Mouse (Mus musculus) MEL-GATA-1-ER (cell line): ENCODE data around the gene Nol8.

ENCODE experiments used
- DNase-seq: peaks from one replicate; pipeline ENCODE4 v3.0.0-alpha.2; 2012; ENCODE audit warnings: low read depth; ENCODE audit errors: extremely low read depth

The Nol8 gene

DNA sequence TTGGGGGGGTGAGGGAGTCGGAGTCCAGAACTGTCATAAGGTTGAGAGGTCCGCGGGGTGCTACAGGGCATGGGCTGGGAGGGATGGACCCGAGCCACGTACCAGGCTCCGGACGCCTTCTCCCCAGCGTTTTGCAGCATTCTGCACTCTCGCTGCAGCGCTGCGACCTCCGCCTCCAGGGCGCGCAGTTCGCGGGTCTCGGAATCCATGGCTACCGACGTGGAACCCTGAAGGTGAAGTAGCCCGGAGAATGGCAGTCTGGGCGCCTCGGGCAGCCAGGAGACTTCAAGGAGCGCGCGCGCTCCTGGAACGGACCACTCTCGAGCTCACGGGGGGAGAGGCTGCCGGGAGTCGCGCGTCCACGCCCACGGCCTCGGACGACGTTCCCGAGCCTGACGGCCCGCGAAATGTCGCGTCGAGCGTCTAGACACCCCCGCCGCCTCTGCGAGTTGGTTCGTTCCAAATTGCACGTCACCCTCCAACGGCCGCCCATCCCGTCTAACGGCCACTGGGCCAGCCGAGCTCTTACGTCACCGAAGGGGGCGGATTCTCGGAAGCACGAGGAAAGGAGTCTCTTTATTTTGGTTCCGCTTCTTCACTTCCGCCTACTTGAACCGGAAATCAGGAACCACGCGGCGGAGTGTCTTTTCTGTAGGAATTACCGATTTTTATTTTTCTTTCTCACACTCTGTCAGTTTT is at the start of gene Nol8, which contains the start of gene Cenpp:
Gene Nol8, plus strand, starts transcription at position 598 of the 699 bp plus-strand sequence.
Gene Cenpp, minus strand, starts transcription at position 305 of the 699 bp plus-strand sequence.
- DNase-seq, result peak; percentile 98

DNA sequence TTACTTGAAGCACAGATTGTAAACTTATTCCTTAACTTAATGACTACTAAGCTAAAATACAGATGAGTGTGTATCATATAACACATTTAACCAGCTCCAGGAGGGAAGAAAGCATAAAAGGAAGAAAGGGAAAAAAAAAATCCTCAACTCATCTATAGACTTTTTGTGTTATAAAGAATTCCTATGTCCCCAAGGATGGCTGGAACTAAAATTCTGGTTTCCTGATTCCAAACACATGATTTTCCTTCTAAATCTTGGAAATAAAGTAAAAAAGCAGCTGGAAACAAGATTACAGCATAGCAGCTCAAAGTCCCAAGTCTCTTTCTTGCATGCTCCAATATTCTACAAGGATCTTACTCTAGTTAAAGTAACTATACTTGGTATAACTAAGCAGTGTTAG is 49.3 kb upstream of the Nol8 start:
- no peak for DNase-seq

DNA sequence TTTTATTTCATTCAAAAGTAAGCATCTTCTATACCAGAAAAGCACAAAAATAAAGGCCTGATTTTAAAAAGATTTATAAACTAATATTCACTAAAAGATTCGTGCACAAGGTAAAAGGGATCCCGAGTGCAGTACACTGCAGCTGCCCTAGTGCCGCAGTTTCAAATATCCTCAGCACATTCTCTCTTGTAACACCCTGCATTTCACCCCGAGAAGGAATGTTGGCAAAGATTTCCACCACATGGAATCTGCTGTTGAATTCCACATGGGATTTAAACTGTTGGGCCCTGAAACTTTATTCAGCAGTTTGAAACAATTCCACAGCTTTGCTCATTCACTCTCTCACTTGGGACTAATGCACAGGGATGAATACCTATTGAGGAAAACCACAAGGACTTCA is 45.2 kb upstream of the Nol8 start, which contains the start of gene Ogn:
Gene Ogn, plus strand, starts transcription at position 333 of the 400 bp plus-strand sequence.
- DNase-seq, result no peak

- DNase-seq, result no peak
Observed at GRCm38 (mm10) chr13:49608589-49609322, 44.1 kb upstream of the Nol8 start.

DNA sequence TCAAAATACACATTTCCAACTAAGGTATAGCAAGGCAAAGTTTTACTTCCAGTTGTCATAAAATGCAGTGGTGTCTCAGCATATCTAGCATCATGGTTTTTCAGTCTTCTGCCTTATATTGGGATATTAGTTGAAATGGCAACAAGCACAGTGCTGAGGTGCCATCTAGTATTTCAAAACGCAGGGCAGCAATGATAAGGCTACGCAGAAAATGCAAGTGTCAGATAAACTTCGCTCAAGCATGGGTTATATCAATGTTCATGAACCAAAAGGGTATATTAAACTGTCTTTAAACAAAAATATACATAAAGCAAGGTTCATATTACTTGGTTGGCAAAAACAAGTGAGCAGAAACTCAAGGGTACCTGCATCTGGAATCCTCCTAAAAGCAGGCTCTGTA is 35.9 kb upstream of the Nol8 start:
- no peak for DNase-seq

DNA sequence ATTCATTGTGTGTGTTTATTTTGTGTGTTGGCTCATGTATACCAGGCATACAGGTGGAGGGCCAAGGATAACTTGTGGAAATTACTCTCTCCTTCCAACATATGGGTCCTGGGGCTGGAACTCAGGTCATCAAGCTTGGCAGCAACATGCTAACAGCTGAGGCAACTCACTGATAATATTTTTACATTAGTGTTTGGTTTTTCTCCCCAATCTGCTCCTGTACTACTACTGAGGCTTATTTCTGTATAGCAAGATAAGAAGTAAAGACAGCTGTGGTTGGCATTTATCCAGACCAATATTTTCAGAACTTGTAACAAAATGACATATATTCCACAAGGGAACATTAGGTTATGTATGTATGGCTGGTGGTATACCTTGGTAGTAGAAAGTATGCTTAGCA is 34.5 kb upstream of the Nol8 start:
- DNase-seq, result peak; percentile 41

DNA sequence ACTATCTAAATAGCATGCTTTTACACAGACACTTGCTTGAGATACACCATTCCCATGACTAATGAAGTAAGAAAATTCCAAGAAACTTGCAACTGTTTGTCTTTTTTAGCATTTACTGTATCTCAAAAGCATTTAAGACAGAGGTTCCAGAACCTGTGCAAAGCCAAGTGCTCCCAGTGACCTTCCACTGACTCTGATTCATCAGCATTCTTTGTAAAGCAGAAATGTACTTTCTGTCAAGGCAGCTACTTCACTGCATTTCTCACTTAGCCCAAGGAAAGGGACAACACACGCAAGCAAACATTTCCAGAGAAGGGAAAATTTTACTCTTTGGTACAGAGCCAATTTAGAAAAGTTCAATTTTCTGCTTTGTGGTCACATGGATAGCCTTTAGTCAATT is 29.7 kb upstream of the Nol8 start:
- no peak for DNase-seq

GRCm38 (mm10) chr13:49628167-49628566 is 24.7 kb upstream of the Nol8 start:
- DNase-seq, result no peak

- no peak for DNase-seq
Observed at GRCm38 (mm10) chr13:49629076-49629475, 23.8 kb upstream of the Nol8 start.

- no peak for DNase-seq
Observed at GRCm38 (mm10) chr13:49639965-49640364, 12.9 kb upstream of the Nol8 start.

DNA sequence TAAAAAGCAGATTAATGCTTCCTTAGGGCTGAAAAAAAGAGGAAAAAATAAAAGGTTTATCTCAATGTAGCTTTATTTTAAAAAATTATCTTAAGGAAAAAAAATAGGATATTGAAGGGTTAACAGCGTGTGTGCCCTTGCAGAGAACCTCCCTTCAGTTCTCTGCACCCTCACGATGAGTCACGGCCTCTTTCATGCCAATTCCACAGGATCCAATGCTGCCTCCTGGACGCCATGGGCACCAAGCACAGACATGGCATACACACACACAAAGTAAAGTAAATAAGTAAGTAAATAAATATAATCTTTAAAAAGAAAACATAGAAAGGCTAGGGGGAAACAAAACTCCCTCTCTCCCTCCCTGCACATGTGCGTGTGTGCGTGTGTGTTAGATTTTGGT is 10.2 kb upstream of the Nol8 start:
- no peak for DNase-seq

DNA sequence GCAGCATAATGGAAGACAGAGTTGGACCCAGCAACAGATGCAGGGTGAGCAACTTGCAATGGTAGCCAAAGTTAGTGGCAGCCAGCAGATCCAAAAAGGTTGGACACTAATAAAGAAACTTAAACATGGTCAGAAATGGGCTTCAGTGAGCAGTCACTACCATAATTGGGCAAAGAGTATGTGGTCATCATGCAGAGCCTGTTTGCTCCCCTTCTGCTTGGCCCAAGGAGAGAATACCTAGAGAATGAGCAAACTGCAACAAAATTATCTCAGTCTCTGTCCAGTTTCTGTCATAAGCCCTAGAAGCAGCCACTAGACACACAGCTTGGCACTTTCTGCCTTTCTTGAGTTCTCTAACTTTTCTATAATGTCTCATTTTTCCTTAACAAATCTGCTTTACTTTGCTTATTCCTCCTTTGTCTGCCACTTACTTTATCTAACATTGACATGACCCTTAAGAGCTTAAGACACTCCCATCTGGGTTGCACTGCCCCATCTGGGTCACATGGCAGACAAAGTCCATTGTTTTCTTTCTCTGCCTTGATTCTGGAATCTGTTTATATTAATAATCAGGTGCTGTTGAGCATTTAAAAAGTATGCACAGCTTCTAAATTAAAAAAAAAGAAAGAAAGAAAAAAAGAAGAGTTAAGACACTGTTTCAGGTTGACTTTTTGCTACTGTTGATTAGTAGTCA is 9.1 kb upstream of the Nol8 start:
- no peak for DNase-seq

DNA sequence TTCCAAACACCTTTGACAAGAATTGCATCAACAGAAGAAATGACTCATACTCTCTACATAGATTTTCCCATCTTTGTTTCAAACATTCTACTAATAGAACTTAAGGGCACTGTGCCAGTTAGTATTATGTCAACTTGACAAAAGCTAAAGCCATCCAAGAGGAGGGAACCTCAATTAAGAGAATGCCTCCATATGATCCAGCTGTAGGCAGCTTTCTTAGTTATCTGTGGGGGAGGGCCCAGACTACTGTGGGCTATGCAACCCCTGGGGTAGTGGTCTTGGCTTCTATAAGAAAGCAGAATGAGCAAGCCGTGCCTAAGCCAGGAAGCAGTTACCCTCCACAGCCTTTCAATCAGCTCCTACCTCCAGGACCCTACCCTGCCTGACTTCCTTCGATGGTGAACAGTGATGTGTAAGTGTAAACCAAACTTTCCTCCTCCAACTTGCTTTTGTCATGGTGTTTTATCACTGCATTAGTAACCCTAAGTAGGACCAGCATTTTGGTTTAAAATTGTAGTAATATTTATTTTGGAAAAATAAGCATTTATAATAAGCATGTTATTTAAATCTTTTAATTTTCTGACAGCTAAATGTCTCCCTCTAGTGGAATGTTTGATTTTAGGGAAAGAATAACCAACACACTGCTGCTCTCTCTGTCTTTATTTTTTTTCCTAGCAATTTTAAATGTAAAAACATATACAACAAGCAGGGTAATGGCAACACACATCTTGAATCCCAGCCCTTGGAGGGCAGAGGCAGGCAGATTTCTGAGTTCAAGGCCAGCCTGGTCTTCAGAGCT is 7.9 kb upstream of the Nol8 start:
- peak; percentile 27 for DNase-seq

DNA sequence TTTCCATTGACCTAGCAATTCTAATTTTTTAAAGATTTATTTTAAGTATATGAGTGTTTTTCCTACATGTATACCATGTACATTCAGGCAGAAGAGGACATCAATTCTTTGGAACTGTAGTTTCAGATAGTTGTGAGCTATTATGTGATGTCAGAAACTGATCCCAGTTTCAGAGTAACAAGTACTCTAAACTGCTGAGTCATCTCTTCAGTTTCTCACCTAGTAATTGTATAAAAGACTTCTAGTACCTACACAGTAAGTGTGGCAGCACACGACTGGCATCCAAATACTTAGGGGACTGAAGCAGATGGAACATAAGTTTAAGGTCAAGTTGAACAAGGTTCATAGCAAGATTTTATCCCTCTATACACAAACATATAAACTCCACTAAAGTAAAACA is 6.9 kb upstream of the Nol8 start:
- DNase-seq, result no peak

GRCm38 (mm10) chr13:49651136-49651535 is 1.7 kb upstream of the Nol8 start:
- DNase-seq, result peak; percentile 10

- DNase-seq, result no peak
Observed at GRCm38 (mm10) chr13:49651781-49652351, 1.0 kb upstream of the Nol8 start.

DNA sequence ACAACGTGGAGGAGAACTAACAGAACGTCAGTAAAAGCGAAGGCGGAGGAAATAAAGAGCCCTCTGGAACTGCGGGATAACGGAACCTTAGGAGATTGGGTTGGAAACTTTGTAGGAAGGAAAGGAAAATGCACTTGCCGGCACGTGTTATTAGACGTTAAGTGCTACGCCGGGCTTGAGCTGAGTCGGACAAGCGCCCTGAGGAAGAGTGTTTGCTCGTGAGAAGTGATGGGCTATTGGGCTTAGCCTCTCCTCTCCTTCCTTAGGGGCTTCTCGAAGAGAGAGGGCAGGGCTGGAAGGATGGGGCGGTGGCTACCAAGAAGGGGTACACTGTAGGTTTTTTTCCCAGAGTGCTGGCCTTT is 283 bp downstream of the Nol8 start:
- no peak for DNase-seq

DNA sequence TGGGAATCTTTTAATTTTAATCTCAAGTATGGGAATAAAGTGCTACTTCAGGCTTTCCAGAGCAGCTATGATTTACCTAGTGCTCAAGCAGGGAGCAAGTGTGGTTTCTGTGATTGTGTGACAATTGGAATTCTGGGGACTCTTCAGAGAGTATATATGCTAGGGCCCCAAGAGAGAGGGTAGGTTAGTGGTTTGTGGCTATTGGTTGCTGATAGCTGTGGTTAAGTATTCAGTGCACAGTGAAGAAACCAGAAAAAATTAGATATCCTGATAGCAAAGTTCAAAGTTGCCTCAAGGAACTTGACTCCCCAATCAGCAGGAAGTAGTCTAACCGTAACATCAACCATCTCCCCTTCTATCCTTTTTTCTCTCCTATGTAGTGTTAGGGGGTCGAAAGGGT is 24.9 kb downstream of the Nol8 start:
- no peak for DNase-seq

DNA sequence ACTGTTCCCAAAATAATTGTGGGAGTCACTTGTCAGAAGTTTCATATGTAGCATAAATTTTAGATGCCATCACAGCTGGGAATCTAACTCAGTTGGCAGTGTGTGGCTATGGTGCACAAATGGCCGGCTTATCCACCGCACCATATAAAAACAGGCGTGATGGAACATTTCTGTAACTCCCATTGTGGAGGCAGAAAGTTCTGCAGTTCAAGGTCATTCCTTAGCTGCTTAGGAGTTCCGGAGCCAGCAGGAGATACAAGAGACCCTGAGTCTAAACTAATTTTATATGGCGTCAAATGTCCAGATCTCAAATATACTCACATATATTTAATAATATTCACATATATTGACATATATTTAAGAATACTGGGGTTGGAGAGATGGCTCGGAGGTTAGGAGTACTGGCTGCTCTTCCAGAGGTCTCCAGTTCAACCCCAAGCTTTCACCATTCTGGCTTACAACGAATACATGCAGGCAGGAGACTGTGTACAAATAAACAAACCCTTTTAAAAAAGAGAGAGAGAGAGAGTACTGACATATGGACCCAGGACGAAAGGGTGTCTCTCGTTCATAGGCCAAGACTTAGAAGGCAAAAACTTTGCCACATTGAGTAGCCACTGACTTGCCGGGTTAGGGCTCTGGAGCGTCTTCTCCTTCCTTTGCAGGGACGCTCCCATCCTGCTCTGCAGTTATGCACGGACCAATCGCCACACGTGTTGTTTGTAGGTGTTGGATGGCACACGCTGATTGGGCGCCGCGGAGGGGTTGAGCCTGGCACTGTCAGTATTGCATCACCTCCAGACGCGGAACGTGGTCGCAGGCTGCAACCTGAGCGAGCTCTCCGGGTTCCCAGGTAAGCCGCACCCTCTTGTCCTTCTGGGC is 28.7 kb downstream of the Nol8 start, which contains the start of gene Iars:
Gene Iars, plus strand, starts transcription at position 750 of the 882 bp plus-strand sequence.
- peak; percentile 99 for DNase-seq

GRCm38 (mm10) chr13:49682233-49682846 is 29.5 kb downstream of the Nol8 start:
- DNase-seq, result peak; percentile 29
